Mouse (Mus musculus) intestine, embryonic 15.5 days (tissue): ENCODE results near the gene Mto1. TPM values are rescaled to one million over a fixed set of nuclear protein-coding genes. Genes with fewer than 3 reads are reported as not detected.
"Not testable (repeated sequence)": the region's sequence is repeated elsewhere in the genome, so short reads cannot be mapped to it uniquely, and the experiment has no call there.

Source experiments
- ATAC-seq: fragments of 200-750 bp; cut with Nextera tagmentation; 2 replicates; pipeline ENCODE4 v1.8.0; 2017; ENCODE audit warnings: moderate TSS enrichment, moderate library complexity
- H3K27ac ChIP-seq: fragments of 300-500 bp; sonication (generic); 2 replicates; pipeline ENCODE4 v1.5.1; 2015; ENCODE audit warnings: mild to moderate bottlenecking, inconsistent platforms
- H3K27me3 ChIP-seq: fragments of 300-500 bp; sonication (generic); replicated peaks from 2 replicates; pipeline ENCODE4 v1.6.1; 2015; ENCODE audit warnings: inconsistent platforms
- H3K36me3 ChIP-seq: fragments of 300-500 bp; sonication (generic); 2 replicates; pipeline ENCODE4 v1.6.1; 2015; ENCODE audit warnings: inconsistent platforms
- H3K4me1 ChIP-seq: fragments of 300-500 bp; sonication (generic); replicated peaks from 2 replicates; pipeline ENCODE4 v1.6.1; 2015; ENCODE audit warnings: inconsistent platforms
- H3K4me2 ChIP-seq: fragments of 300-500 bp; sonication (generic); replicated peaks from 2 replicates; pipeline ENCODE4 v1.6.1; 2015; ENCODE audit warnings: mild to moderate bottlenecking, inconsistent platforms
- H3K4me3 ChIP-seq: fragments of 300-500 bp; sonication (generic); replicated peaks from 2 replicates; pipeline ENCODE4 v1.5.1; 2015; ENCODE audit warnings: inconsistent platforms
- H3K9ac ChIP-seq: fragments of 300-500 bp; sonication (generic); 2 replicates; pipeline ENCODE4 v1.6.1; 2015; ENCODE audit warnings: inconsistent platforms
- H3K9me3 ChIP-seq: fragments of 300-500 bp; sonication (generic); 2 replicates; pipeline ENCODE4 v1.6.1; 2016; ENCODE audit warnings: inconsistent platforms
- WGBS: fragments of 180-500 bp; shearing (Covaris S2); methylation state at CpG from one replicate; pipeline ENCODE4 v1.1.7; 2015; 5-methylcytosine and 5-hydroxymethylcytosine counted together
- polyA plus RNA-seq: library from polyadenylated mRNA; unstranded; fragments of >200 nt; fragmentation: Nextera tagmentation; extraction: Ambion mirVana; gene quantifications from 2 replicates; pipeline ENCODE4 v1.2.1, GENCODE M21; 2015

The Mto1 gene
- polyA plus RNA-seq, 1 experiment from 2014 or later: 24.2 TPM

- Histone ChIP-seq H3K4me3 (no peak overlapping the region), H3K9me3 (no peaks in the 10 kb centered on the region), H3K4me1 (peaks cover 2% of the 10 kb centered on the region; the same call in 1 of the 2 replicates), H3K9ac (no peak overlapping the region), H3K27me3 (no peaks in the 10 kb centered on the region), H3K36me3 (peaks cover 8% of the 10 kb centered on the region; the same call in 1 of the 2 replicates), H3K27ac (peak overlapping the region; percentile 20), H3K4me2 (no peak overlapping the region)
- WGBS: 8% methylated on average over 1 of the region's 1 CpGs
- ATAC-seq: peak; percentile 4; the same call in 1 of the 2 replicates
These were observed 28.6 kb downstream of the Mto1 start for GRCm38 (mm10) chr9:78476531-78477020.

DNA sequence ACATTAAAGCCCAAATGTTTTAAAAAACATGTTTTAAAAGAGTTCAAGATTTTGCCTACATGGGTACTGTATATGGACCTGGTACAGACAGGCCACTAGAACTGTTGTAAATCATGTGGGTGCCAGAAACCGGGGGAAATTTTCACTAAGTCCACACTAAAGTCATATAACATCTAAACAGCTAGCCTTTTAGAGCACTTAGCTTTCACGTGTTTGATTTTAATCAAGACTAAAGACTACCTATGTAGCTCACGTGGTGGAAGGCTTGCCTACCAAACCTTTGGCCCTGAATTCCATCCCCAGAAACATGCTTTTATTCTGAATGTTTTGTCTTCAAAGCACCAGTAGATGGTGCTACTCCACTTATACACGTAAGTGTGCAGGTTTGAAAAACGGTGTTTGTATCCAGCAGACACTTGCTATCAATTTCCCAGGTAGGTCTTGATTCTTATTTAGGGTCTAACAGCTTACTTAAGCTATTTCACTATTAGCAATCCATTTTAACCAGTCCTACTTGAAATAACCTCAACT lies 29.1 kb downstream of the Mto1 start:
- Histone ChIP-seq H3K9ac (no peak overlapping the region), H3K27me3 (no peaks in the 10 kb centered on the region), H3K27ac (peak overlapping the region; percentile 20), H3K4me2 (no peak overlapping the region), H3K36me3 (peaks cover 8% of the 10 kb centered on the region; the same call in 1 of the 2 replicates), H3K4me1 (peaks cover 2% of the 10 kb centered on the region; the same call in 1 of the 2 replicates), H3K4me3 (no peak overlapping the region), H3K9me3 (no peaks in the 10 kb centered on the region)
- 0 out of 2 replicates have a peak, but pooled peaks have one; percentile 0 for ATAC-seq
- 7% methylated on average over 5 of the region's 5 CpGs for WGBS

DNA sequence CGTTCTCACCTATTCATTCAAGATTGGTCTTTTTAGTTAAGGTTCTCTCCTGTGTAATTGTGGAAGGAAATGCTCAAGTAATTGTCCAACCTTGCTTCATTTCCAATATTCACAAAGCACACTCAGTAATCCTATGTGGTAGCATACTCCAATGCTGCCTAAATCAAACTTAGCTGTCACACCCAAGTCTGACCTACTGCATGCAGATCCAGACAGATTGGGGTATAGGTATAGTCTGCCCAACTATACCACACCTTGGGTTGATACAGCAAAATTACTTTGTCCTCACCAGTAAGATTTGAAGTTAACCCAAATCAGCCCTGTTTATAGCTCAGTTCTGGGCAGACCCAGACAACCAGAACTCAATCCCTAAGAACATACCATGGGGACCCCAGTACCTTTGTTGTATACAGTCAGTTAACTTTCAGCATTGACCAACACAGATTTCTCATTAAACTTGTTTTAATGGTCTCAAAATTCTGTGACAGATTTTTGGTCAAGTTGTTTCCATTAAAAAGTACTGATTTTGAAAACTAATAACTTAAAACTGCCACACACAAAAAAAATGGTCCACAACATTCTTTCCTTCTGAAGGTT lies 30.1 kb downstream of the Mto1 start:
- H3K36me3 ChIP-seq, H3K27ac ChIP-seq, H3K9me3 ChIP-seq, H3K4me1 ChIP-seq, ATAC-seq, H3K27me3 ChIP-seq, H3K9ac ChIP-seq, H3K4me3 ChIP-seq: not testable (repeated sequence)
- 70% methylated on average over 1 of the region's 1 CpGs for WGBS
- H3K4me2 ChIP-seq: peak overlapping the region; percentile 7; the same call in 1 of the 2 replicates

DNA sequence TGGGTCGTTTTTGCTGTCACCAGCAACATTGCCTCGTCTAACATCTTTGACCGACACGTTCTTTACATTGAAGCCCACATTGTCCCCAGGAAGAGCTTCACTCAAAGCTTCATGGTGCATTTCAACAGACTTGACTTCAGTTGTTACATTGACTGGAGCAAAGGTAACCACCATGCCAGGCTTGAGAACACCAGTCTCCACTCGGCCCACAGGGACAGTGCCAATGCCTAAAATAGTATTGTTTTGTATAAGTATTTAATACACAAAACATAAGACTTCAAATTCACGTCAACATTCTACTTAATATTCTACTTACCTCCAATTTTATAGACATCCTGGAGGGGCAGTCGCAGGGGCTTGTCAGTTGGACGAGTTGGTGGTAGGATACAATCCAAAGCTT lies 31.3 kb downstream of the Mto1 start:
- H3K27me3 ChIP-seq, H3K4me1 ChIP-seq, H3K36me3 ChIP-seq, ATAC-seq, H3K9me3 ChIP-seq, H3K27ac ChIP-seq: not testable (repeated sequence)
- H3K4me3 ChIP-seq: peak overlapping the region; percentile 97
- peak overlapping the region; percentile 11 for H3K9ac ChIP-seq
- peak overlapping the region; percentile 54 for H3K4me2 ChIP-seq
- WGBS: 23% methylated on average over 8 of the region's 8 CpGs

GRCm38 (mm10) chr9:78480227-78480626 lies 32.2 kb downstream of the Mto1 start:
- WGBS: under 1% methylated on average over 13 of the region's 13 CpGs
- Histone ChIP-seq H3K9ac (peak overlapping the region; percentile 99), H3K4me3 (peak overlapping the region; percentile 97), H3K4me2 (peak overlapping the region; percentile 54), H3K27ac (peak overlapping the region; percentile 98)
- not testable (repeated sequence) for H3K9me3 ChIP-seq, ATAC-seq, H3K4me1 ChIP-seq, H3K36me3 ChIP-seq, H3K27me3 ChIP-seq

DNA sequence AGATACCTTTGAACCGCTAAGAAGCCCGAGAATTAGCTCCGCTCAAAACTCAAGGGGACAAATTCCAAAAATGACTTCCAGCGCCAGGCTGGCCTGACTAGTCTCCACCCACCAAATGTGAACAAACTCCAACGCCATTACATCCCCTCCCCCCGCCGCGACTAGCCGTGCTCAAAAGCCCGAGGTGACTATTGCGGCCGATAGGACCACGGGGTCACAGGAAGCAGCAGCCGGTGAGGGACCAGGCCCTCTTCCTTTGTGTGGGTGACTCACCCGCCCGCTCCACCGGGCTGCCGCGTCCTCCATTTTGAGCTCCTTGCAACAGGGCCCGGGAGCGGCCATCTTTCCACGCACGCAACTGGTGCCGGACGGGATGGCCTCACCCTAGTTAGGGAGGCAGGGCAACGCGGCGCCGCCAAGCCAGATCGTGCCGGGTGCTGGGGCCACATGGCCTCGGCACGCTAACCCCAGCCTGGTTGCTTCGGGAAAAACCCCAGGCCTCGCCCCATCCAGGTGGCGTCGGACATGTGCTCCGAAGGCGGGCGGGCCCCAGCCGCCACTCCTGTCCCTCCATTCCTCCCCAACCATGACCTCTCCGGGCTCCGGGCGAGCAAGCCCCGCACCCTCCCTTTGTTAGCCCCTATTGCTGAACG lies 32.8 kb downstream of the Mto1 start:
- peak overlapping the region; percentile 98 for H3K27ac ChIP-seq
- peak overlapping the region; percentile 54 for H3K4me2 ChIP-seq
- peaks cover 8% of the 10 kb centered on the region; the same call in 1 of the 2 replicates for H3K4me1 ChIP-seq
- no peaks in the 10 kb centered on the region for H3K9me3 ChIP-seq
- no peaks in the 10 kb centered on the region for H3K27me3 ChIP-seq
- peaks cover 6% of the 10 kb centered on the region; the same call in 1 of the 2 replicates for H3K36me3 ChIP-seq
- peak; percentile 26 for ATAC-seq
- peak overlapping the region; percentile 97 for H3K4me3 ChIP-seq
- WGBS: under 1% methylated on average over 46 of the region's 46 CpGs
- peak overlapping the region; percentile 99 for H3K9ac ChIP-seq

GRCm38 (mm10) chr9:78481423-78482331 lies 33.7 kb downstream of the Mto1 start:
- peak overlapping the region; percentile 54 for H3K4me2 ChIP-seq
- peaks cover 3% of the 10 kb centered on the region; the same call in 1 of the 2 replicates for H3K36me3 ChIP-seq
- H3K4me3 ChIP-seq: peak overlapping the region; percentile 97
- peak overlapping the region; percentile 98 for H3K27ac ChIP-seq
- under 1% methylated on average over 66 of the region's 77 CpGs for WGBS
- ATAC-seq: peak; percentile 98
- peak overlapping the region; percentile 99 for H3K9ac ChIP-seq
- H3K4me1 ChIP-seq: peaks cover 8% of the 10 kb centered on the region; the same call in 1 of the 2 replicates
- H3K9me3 ChIP-seq: no peaks in the 10 kb centered on the region
- no peaks in the 10 kb centered on the region for H3K27me3 ChIP-seq

GRCm38 (mm10) chr9:78482386-78482785 lies 34.4 kb downstream of the Mto1 start:
- peak overlapping the region; percentile 71 for H3K9ac ChIP-seq
- H3K27me3 ChIP-seq: no peaks in the 10 kb centered on the region
- H3K4me3 ChIP-seq: peak overlapping the region; percentile 97
- peak; percentile 0; the same call in 1 of the 2 replicates for ATAC-seq
- no peaks in the 10 kb centered on the region for H3K9me3 ChIP-seq
- peak overlapping the region; percentile 96 for H3K27ac ChIP-seq
- H3K4me1 ChIP-seq: peaks cover 8% of the 10 kb centered on the region; the same call in 1 of the 2 replicates
- peak overlapping the region; percentile 54 for H3K4me2 ChIP-seq
- peaks cover 3% of the 10 kb centered on the region; the same call in 1 of the 2 replicates for H3K36me3 ChIP-seq
- 11% methylated on average over 3 of the region's 3 CpGs for WGBS

DNA sequence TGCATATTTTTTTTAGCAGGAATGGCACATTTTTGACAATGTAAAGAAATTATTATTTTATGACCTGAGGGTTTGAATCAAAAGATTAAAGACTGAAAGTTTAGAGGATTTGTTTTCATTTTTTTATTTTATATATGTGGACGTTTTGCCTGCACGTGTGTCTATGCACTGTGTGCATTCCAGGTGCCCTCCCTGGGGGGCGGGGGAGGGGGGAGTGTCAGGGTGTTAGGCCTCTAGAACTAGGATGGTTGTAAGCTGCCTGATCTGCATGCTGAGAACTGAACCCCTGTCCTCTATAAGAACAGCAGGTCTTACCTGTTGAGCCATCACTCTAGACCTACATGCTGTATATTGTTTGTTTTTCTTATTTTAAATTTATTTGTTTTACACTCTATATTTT lies 36.7 kb downstream of the Mto1 start:
- no peak overlapping the region for H3K4me3 ChIP-seq

DNA sequence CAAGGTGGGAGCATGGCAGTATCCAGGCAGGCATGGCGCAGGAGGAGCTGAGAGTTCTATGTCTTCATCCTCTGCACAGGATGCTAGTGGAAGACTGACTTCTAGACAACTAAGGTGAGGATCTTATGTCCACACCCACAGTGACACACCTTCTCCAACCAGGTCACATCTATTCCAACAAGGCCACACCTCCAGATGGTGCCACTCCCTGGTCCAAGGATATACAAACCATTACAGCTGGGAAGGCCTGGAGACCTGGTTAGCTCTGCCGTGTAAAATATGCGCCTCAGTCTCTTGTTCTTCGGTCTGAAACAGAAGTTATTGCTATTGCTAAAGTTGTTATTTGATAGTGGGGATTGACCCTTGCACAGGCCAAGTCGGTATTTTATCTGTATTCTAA lies 40.0 kb downstream of the Mto1 start:
- H3K4me3 ChIP-seq, H3K4me2 ChIP-seq, H3K9me3 ChIP-seq, H3K9ac ChIP-seq, ATAC-seq, H3K4me1 ChIP-seq, H3K36me3 ChIP-seq, H3K27me3 ChIP-seq, H3K27ac ChIP-seq: not testable (repeated sequence)
- 87% methylated on average over 5 of the region's 5 CpGs for WGBS

More for the DNA sequence above, 36.7 kb downstream of the Mto1 start:
- Histone ChIP-seq H3K4me2 (no peak overlapping the region), H3K4me1 (peaks cover 6% of the 10 kb centered on the region; the same call in 1 of the 2 replicates), H3K27ac (no peak overlapping the region), H3K36me3 (no peaks in the 10 kb centered on the region), H3K9ac (no peak overlapping the region), H3K9me3 (no peaks in the 10 kb centered on the region), H3K27me3 (no peaks in the 10 kb centered on the region)
- WGBS: 82% methylated on average over 3 of the region's 3 CpGs
- no peak for ATAC-seq

GRCm38 (mm10) chr9:78488890-78489420 lies 40.9 kb downstream of the Mto1 start, which contains the start of gene Eef1a1:
Gene Eef1a1 (minus strand): TSS chr9:78489151.
- H3K36me3 ChIP-seq: no peaks in the 10 kb centered on the region
- H3K4me1 ChIP-seq: no peaks in the 10 kb centered on the region
- H3K9ac ChIP-seq: peak within 1 kb of the TSS; percentile 47
- H3K4me2 ChIP-seq: peak within 1 kb of the TSS; percentile 73
- peak; percentile 70 for ATAC-seq
- under 1% methylated on average over 17 of the region's 20 CpGs for WGBS
- no peaks in the 10 kb centered on the region for H3K27me3 ChIP-seq
- H3K4me3 ChIP-seq: peak within 1 kb of the TSS; percentile 38
- H3K9me3 ChIP-seq: no peaks in the 10 kb centered on the region
- peak within 1 kb of the TSS; percentile 54; the same call in 1 of the 2 replicates for H3K27ac ChIP-seq
